Mouse (Mus musculus) adrenal gland, postnatal 36 days (tissue): ENCODE results near the gene Ahrr. TPM values are rescaled to one million over a fixed set of nuclear protein-coding genes. Genes with fewer than 3 reads are reported as not detected.

Experiments used
- DNase-seq, 2 experiments: peaks; one replicate each; pipeline ENCODE4 v3.0.0; 2021; ENCODE audit warnings: mixed read lengths in 1 of 2
- total RNA-seq, 2 experiments: library from RNA; stranded (reverse); gene quantifications; 2 replicates each; pipeline ENCODE4 v1.2.3; 2021

Ahrr gene
- total RNA-seq, 2 experiments from 2014 or later = 0.89 to 1.3 TPM

DNA sequence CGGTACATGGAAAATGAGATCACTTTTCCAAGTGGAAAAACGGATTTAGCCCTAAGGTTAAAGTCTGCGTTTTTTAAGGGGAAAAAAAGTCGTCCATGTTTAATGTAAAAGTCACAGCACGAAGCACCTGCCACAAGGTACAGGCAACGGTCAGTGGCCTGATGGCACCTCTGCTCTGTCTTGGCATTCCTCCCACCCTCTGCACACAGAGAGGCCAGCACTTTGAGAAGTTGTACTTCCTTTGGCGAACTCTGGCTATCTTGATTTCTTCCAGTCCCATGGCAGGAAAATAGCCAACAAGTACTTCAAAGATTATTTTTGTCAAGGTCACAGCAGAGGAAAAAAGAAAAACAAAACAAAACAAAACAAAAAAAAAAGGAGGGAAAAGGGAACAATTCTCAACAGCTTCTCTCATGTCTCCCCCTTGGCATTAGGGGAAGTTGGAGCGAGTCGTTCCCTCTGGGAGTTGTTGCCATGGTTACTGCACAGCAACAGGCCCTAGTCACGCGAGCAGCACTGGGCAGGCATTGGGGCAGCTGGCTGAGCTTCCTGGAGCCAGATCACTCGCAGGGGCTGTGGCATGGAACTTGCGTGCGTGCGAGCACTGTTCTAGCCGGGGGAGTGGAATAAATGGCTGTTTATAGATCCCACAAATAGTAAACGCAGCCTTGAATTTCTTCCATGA lies 46.8 kb downstream of the Ahrr start:
- peak; percentile 84 to 87 for DNase-seq

DNA sequence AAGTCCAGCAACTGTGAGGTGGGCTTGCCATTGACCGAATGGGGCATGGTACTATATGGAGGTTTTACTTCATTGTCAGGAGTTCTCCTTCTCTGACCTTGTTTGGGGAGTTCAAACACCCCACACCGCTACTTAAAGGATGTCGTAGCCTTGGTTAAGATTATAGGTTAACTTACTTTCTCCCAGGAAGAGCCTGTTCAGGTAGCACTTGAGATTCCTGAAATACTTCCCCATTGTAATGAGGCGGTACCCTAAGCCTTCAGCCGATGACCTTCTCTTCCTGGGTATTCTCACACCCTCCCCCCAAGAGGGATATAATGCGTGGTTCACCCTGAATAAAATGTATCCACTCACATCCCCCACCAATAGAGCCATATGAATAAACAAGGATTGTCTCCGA lies 54.6 kb downstream of the Ahrr start:
- DNase-seq = no peak

DNA sequence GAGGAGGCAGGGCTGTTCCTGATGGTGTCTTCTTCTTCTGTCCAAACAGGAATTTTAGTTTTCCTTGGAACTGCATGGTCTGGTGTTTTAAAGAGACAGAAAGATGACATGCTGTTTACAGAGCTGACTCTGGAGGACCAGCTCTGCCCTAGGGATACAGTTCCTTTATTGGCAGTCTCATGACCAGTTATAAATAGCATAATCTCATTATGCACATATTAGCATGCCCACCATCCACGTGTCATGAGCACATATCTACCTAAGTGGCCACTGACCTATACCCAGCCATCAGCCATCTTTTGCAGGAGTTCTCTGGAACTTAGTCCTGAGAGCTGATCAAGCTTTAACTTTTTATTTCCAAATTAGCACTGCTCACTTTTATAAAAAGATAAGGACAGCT lies 71.5 kb downstream of the Ahrr start:
- no peak for DNase-seq

DNA sequence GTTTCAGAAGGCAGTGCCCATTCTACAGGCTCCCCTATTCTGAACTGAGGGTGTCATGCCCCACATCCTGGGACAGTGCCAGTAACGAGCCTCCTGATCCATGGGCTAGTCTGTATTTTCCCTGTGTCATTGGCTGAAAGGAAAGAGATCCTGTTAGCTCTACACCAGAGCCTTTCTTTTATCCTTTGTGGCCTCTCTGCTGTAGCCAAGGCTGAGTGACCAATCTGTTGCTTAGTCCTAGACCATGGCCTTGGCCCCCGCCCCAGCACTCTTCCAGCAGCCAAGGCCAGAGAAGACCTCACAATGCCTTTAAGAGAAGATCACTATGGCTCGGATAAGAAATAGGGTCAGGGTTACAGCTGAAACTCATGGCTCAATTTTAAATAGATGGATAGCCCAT lies 73.7 kb downstream of the Ahrr start:
- peak; percentile 79 to 83 for DNase-seq

DNA sequence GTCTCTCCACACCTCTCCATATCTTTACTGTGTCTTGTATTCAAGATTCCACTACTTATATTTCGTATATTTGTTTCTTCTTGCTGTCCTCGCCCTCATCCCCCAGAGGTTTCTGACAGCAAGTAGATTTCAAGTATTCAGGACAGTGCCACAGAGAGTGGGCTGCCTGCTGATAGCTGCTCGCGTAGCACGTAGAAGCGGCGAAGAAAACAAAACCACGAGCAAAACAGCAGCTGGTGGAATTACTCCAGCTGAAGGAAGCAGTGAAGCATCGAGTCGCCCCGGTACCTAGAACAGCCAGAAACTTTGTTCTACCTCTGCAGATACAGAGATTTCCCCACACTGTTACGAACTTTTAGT lies 83.2 kb downstream of the Ahrr start:
- peak in 1 of 2 experiments; percentile 19 for DNase-seq

DNA sequence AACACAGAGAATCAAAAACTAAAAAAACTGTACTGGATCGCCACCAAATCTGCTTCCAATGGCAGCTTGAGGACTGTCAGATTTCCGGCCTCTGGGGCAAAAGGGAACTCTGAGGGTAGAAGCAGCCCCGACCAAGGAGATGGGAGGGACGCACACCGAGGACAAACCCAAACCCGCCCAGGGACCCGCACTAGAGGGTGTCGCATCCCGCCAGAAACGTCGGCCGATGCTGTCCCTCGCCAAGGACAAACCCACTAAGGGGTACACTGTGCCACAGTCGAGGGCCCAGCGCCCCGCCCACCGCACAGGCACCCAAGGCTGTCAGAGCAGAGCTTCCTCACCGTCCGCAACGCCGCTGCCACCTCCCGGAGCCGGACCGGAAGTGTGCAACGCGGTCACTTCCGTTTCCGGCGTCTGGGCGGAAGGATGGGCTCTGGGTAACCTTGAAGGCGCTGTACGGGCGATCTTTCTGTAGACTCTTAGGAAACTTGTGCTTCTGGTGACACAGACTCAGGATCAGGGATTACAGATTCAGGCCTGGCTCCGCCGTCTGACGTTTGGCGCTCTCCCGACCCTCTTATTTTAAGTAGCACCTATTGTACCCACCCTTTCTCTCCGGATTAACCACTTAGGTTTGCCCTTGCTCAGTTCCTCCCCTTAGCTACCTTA lies 83.7 kb downstream of the Ahrr start, which contains the start of gene Exoc3:
TSS of gene Exoc3 (minus strand) at position 416 of the 669 bp plus-strand sequence.
- peak; percentile 94 to 95 for DNase-seq

DNA sequence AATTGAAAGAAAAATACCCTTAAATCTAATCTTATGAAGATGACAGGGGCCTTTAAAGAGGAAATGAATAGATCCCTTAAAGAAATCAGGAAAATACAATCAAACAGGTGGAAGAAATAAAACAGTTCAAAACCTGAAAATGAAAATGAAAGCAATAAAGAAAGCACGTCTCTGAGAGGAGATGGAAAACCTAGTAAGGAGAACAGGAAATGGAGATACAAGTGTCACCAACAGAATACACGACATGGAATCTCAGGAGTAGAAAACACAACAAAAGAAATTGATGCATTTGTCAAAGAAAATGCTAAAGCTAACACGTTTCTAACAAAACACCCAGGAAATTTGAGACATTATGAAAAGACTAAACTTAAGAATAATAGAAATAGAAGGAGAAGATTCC lies 95.7 kb downstream of the Ahrr start:
- no peak for DNase-seq

DNA sequence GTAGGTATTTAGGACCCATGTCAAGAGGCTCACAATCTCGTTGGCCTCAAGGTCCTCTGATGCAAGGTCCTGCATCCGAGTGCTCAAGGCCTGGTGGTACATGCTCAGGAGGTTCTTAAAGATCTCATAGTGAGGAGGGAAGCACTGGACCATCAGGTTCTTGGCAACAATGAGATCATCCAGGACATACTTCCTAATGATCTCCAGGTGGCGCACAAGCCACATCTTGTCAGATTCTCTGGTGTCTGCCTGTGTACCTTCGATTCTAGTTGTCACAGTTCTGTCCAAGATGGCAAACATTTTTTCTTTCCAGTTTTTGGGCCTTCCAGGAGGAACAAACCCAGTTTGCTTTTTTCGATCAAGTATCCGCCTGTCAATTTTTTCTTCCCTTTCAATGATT lies 99.5 kb downstream of the Ahrr start:
- peak in 1 of 2 experiments; percentile 15 for DNase-seq

DNA sequence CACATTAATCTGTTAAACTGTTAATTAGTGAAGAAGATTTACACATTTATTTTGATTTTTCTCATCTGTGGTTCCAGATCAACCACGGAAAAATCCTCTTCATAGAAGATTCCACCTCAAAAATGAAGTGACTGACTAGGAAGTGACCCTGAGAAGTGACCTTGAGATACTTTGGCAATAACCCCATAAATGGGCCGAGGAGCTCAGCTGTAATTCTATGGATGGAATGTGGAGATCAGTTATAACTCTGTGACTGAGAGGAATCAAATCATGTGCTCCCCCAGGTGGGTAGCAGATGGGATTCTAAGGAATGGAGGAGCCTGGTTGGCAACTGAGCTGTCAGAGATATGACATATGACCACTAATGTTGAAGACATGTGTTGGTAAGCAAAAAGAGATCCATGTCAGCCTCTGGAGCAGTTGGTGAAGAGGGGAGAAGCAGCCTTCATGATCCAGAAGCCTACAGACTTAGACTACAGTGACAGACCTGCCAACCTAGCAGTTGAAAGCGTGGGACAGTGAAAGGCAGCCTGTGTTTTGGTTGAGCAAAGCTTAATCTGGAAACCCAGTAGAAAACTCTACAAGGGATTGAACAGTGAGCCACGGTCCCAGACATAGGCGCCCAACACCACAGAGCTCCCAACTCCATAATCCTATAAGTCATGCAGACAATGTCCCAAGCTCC lies 109.0 kb downstream of the Ahrr start:
- peak in 1 of 2 experiments; percentile 37 for DNase-seq

DNA sequence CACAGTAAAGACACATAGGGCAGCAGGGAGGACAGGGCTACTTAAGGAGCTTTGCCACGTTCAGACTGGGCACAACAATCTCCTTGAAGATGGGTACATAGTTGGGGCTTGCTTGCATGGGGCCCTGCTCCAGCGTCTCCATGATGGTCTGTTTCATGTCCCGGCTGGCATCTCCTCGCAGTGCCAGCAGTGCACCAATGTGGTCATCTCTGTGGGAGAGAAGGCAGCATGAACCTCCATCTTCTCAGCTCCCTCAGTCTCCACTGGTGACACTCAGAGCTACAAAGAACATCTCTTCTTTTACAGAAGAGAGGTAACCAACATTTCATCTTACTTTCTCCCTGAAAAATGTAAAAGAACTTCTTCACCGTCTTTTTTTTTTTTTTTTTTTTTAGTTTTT lies 120.1 kb downstream of the Ahrr start:
- no peak for DNase-seq

DNA sequence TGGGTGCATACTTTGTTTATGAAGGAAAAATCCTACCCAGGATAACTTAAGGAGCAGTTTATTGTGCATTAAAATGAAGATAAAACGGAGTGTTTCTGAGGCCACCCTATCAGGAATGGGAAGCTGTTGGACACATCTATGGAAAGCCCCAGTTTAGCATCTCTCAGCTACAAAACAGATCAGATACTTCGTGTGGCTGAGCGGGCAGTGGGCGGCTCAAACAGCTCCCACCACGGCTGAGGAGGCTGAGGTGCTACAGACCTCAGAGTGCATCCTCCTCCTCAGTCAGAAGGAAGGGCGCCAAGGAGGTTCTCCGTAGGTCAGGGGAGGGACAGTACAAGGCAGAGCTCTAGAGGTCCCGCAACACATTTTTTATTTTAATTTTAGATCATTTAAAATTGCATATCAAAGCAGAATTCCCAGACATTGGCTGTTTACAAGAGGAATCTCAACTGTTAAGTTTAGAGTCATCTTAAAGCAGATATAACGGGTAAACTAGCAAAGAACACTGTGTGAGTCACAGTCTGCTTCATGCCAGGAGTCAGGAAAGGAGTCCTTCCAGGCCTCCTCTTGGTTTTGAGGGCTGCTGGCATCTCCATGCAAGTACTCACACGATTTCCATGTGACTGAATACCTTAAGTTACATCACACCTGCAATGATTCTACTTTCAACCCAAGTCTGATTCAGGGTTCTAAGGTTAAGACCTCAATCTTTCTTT lies 122.5 kb downstream of the Ahrr start:
- DNase-seq = no peak

DNA sequence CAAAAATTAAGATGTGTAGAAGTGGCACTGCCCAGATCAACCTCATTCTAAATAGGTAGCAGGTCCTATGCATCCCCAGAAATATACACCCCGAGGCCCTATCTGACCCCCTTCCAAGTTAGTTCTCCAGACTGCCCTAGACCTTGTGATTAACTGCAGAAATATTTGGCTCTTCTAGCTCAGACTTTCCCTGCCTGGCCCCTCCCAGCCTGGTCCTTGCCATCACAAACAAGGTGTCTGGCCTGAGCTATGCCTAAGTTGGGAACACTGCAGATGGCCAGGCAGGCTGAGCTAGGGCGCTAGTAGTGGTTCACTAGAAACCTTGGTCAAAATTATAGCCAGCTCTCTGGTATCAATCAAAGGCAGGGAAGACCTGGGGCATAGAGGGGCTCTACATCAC lies 124.6 kb downstream of the Ahrr start:
- peak; percentile 33 to 40 for DNase-seq

DNA sequence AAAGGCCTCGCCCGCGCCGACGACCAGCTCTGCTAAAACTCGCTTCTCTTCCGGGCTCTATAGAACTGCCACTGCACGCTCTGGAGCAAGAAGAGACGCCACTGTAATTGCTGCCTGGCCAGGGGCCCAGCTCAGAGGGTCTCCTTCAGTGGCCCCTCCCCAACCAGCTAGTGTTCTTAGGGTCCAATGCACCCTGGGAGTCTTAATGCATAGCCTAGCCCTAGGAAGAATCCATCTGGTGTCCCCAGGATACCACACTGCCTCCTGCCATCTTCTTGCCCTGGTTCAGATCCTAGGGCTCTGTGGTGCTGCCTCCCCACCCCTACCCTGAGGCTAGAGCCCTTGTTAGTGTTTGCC lies 125.1 kb downstream of the Ahrr start:
- DNase-seq = no peak

DNA sequence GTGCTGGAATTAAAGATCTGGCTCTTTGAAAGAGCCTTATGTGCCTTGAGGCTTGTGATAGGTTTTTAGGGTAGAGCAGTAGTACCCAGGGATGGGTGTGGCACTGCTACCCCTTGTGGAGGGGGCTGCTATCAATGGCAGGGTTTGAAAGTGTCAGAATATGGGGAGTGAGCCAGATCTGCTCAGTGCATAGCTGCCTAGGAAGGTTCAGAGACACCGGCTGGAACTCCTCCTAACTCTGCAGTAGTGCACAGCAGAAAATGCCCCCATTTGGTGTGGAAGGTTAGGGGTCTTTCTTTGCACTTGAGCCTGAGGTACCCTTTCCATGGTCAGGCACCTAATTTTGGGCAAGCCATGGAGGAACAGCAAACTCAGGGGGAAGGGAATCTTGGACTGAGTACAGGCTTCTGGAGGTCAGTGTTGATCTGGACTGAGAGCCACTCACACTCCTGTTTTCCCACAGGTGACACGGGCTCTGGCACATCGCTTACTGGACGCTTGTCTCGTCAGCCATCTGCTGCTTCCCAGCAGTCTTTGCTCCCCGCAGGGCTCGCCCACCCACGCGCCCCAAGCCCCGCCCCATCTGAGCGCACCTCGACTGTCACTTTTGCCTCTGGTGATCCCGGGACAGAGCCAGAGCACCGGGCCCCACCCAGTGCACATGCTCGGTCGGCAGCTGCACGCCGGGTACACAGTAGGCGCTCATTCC lies 125.6 kb downstream of the Ahrr start:
- peak; percentile 58 to 79 for DNase-seq

Other genes starting within 250 kb of the Ahrr start
- 1 to 10 TPM; 4.1 to 6.5 TPM for gene Cep72, start 230.0 kb downstream of the Ahrr start, total RNA-seq
- gene Slc9a3, start 170.9 kb downstream of the Ahrr start, total RNA-seq = under 1 TPM; 0.10 to 0.20 TPM
- gene Exoc3, start 83.6 kb downstream of the Ahrr start, total RNA-seq = 10 to 100 TPM; 60.9 to 67.5 TPM
- 100 to 1,000 TPM; 133 to 173 TPM for gene Pdcd6, start 25.2 kb upstream of the Ahrr start, total RNA-seq
- gene Sdha, start 57.9 kb upstream of the Ahrr start, total RNA-seq = 100 to 1,000 TPM; 611 to 702 TPM
- gene Ccdc127, start 58.0 kb upstream of the Ahrr start, total RNA-seq = 10 to 100 TPM; 58.0 to 58.1 TPM
- gene Lrrc14b, start 71.7 kb upstream of the Ahrr start, total RNA-seq = under 1 TPM; 0.23 to 0.36 TPM
- 1 to 10 TPM; 2.5 to 3.8 TPM for gene Zfp72, start 98.5 kb upstream of the Ahrr start, total RNA-seq
- 1,000 to 10,000 TPM in 1 of 2 experiments, 100 to 1,000 TPM in 1; 827 to 1,288 TPM for gene Ftl1-ps1, start 107.4 kb upstream of the Ahrr start, total RNA-seq
- 10 to 100 TPM in 1 of 2 experiments, 1 to 10 TPM in 1; 9.0 to 11.2 TPM for gene Zfp825, start 201.7 kb upstream of the Ahrr start, total RNA-seq